Mouse (Mus musculus): ENCODE results near the gene Gnmt. TPM values are rescaled to one million over a fixed set of nuclear protein-coding genes. Genes with fewer than 3 reads are reported as not detected.

The Gnmt gene
- polyA plus RNA-seq, 2 experiments = 0.78 to 1.1 TPM

DNA sequence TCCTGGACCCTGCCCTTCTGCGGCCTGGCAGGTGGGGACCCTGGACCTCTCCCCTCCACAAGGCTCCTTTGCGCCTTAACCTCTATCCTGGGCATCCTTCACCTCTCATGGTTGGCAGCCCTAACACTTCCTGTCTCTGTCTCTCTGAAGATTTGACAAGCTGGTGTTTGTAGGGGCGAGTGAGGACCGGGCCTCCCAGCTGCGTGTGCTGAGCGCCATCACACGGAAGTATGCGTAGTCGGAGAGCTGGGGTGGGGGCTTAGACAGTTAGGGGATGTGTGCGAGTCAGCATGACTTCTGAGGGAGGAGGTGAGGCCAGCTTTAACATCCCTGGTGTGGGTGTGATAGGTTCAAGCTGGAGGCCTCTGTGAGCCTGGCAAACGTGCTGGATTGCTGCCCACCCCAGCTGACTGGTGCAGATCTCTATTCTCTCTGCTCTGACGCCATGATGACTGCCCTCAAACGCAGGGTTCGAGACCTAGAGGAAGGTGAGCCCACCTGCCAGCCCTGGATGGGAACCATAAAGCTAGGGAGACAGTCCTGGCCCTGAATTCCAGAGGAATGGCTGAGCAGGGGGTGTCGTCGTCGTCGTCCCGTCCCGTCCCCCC is 4.4 kb downstream of the Gnmt start:
- Histone ChIP-seq H3K9me3 (ENCODE audit: control insufficient read depth, low read length) (no peaks in the 10 kb centered on the region), H3K27ac (replicated peaks; ENCODE audit: low read depth, low read length) (no peak overlapping the region), H3K27me3 (ENCODE audit: control insufficient read depth, insufficient read depth, low read length) (no peaks in the 10 kb centered on the region), H3K36me3 (ENCODE audit: control insufficient read depth, insufficient read depth, low read length) (peaks cover 59% of the 10 kb centered on the region), H3K4me1 (ENCODE audit: control insufficient read depth, insufficient read depth, low read length) (no peaks in the 10 kb centered on the region), H3K4me3 (replicated peaks; ENCODE audit: low read length) (no peak overlapping the region), H3K4me2 (replicated peaks; ENCODE audit: low read depth, low read length, severe bottlenecking) (no peak overlapping the region), H3K9ac (ENCODE audit: low read depth, low read length, severe bottlenecking) (no peak overlapping the region)
- ATAC-seq (ENCODE audit: low FRiP score, low read depth) = no peak
- DNase-seq (ENCODE audit: low spot score) = no peak
- TF ChIP-seq POLR2A (IDR thresholded peaks at IDR 0.05; ENCODE audit: borderline replicate concordance, extremely low read depth, insufficient read depth, insufficient read length) = no peak
- 88% methylated on average over 14 of the region's 20 CpGs for WGBS

DNA sequence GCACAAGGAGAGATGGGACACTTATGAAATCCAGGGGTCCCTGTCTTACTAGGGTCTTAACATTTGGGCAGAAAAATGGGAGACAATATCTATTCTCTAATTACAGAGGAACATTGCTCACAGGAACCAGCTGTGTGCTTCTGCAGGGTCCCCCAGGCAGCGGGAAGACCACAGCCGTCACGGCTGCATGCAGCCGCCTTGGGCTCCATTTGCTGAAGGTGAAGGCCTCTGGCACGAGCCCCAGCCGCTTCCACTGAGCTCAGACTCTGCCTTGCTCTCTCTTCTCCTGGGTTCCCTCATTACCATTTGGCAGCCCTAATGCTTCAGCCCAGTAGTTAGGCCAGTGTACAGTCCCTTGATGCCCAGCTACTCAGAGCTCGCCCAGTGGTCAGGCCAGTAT is 7.9 kb downstream of the Gnmt start:
- Histone ChIP-seq H3K27ac (replicated peaks; ENCODE audit: low read depth, low read length) (no peak overlapping the region), H3K9me3 (ENCODE audit: control insufficient read depth, low read length) (no peaks in the 10 kb centered on the region), H3K27me3 (ENCODE audit: control insufficient read depth, insufficient read depth, low read length) (no peaks in the 10 kb centered on the region), H3K4me3 (replicated peaks; ENCODE audit: low read length) (no peak overlapping the region), H3K4me1 (ENCODE audit: control insufficient read depth, insufficient read depth, low read length) (no peaks in the 10 kb centered on the region), H3K4me2 (replicated peaks; ENCODE audit: low read depth, low read length, severe bottlenecking) (no peak overlapping the region), H3K36me3 (ENCODE audit: control insufficient read depth, insufficient read depth, low read length) (peaks cover 78% of the 10 kb centered on the region), H3K9ac (ENCODE audit: low read depth, low read length, severe bottlenecking) (no peak overlapping the region)
- no peak for TF ChIP-seq POLR2A (IDR thresholded peaks at IDR 0.05; ENCODE audit: borderline replicate concordance, extremely low read depth, insufficient read depth, insufficient read length)
- ATAC-seq (ENCODE audit: low FRiP score, low read depth) (no peak), DNase-seq (ENCODE audit: low spot score) (no peak)
- 80% methylated on average over 7 of the region's 7 CpGs for WGBS

- H3K9me3 ChIP-seq (ENCODE audit: control insufficient read depth, low read length) = no peaks in the 10 kb centered on the region
- H3K4me2 ChIP-seq (replicated peaks; ENCODE audit: low read depth, low read length, severe bottlenecking) = no peak overlapping the region
- H3K27ac ChIP-seq (replicated peaks; ENCODE audit: low read depth, low read length) = no peak overlapping the region
- no peak overlapping the region for H3K4me3 ChIP-seq (replicated peaks; ENCODE audit: low read length)
- DNase-seq (ENCODE audit: low spot score) (no peak), ATAC-seq (ENCODE audit: low FRiP score, low read depth) (no peak)
- TF ChIP-seq POLR2A (IDR thresholded peaks at IDR 0.05; ENCODE audit: borderline replicate concordance, extremely low read depth, insufficient read depth, insufficient read length) = no peak
- peaks cover 7% of the 10 kb centered on the region for H3K4me1 ChIP-seq (ENCODE audit: control insufficient read depth, insufficient read depth, low read length)
- WGBS = 90% methylated on average over 11 of the region's 11 CpGs
- H3K9ac ChIP-seq (ENCODE audit: low read depth, low read length, severe bottlenecking) = no peak overlapping the region
- H3K27me3 ChIP-seq (ENCODE audit: control insufficient read depth, insufficient read depth, low read length) = no peaks in the 10 kb centered on the region
- peaks cover 41% of the 10 kb centered on the region for H3K36me3 ChIP-seq (ENCODE audit: control insufficient read depth, insufficient read depth, low read length)
Observed at GRCm38 (mm10) chr17:46714756-46715481, 14.0 kb downstream of the Gnmt start.

DNA sequence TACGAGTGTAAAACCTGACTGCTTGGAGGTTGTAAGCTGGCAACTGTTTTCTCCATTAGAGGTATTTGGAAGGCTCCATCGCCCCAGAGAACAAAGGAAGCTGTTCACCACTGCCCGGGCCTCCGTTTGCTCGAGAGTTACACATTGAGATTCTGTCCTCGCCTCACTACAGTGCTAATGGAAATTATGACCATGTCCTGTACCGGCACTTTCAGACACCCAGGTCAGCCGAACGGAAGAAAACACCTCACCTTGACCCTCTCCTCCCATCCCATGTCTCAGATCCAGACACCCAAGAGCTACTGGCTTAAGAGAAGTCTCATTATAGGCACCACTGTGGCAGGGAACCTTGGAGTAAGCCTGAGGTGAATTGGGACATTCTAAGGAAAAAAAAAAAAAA is 15.1 kb downstream of the Gnmt start:
- ATAC-seq (ENCODE audit: low FRiP score, low read depth) (no peak), DNase-seq (ENCODE audit: low spot score) (no peak)
- WGBS = 91% methylated on average over 9 of the region's 9 CpGs
- no peak overlapping the region for H3K4me2 ChIP-seq (replicated peaks; ENCODE audit: low read depth, low read length, severe bottlenecking)
- no peak overlapping the region for H3K27ac ChIP-seq (replicated peaks; ENCODE audit: low read depth, low read length)
- H3K4me3 ChIP-seq (replicated peaks; ENCODE audit: low read length) = no peak overlapping the region
- no peak for TF ChIP-seq POLR2A (IDR thresholded peaks at IDR 0.05; ENCODE audit: borderline replicate concordance, extremely low read depth, insufficient read depth, insufficient read length)
- no peak overlapping the region for H3K9ac ChIP-seq (ENCODE audit: low read depth, low read length, severe bottlenecking)
- H3K9me3 ChIP-seq (ENCODE audit: control insufficient read depth, low read length) = no peaks in the 10 kb centered on the region
- peaks cover 35% of the 10 kb centered on the region for H3K36me3 ChIP-seq (ENCODE audit: control insufficient read depth, insufficient read depth, low read length)
- no peaks in the 10 kb centered on the region for H3K27me3 ChIP-seq (ENCODE audit: control insufficient read depth, insufficient read depth, low read length)
- peaks cover 7% of the 10 kb centered on the region for H3K4me1 ChIP-seq (ENCODE audit: control insufficient read depth, insufficient read depth, low read length)

DNA sequence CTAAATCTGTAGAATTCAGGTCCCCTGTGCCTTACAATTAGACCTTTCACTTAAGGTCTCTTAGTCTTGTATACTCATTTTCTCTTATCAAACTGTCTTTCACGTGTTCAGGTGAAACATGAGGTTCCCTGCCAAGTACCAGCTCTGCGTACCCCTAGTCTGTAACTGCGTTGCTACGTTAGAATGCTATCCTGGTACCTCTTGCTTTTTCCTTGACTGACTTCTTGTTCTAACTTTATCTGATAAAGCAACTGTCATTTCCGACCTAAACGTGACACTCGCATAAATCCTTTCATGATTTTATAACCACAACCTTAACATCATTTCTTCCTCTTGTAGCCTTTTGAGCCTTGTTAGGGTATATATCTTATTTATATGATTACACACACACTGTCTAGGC is 16.5 kb downstream of the Gnmt start:
- Histone ChIP-seq H3K27ac (replicated peaks; ENCODE audit: low read depth, low read length) (no peak overlapping the region), H3K4me1 (ENCODE audit: control insufficient read depth, insufficient read depth, low read length) (peaks cover 7% of the 10 kb centered on the region), H3K36me3 (ENCODE audit: control insufficient read depth, insufficient read depth, low read length) (peaks cover 30% of the 10 kb centered on the region), H3K9ac (ENCODE audit: low read depth, low read length, severe bottlenecking) (peak overlapping the region; percentile 88), H3K4me2 (replicated peaks; ENCODE audit: low read depth, low read length, severe bottlenecking) (peak overlapping the region; percentile 97), H3K9me3 (ENCODE audit: control insufficient read depth, low read length) (no peaks in the 10 kb centered on the region), H3K4me3 (replicated peaks; ENCODE audit: low read length) (peak overlapping the region; percentile 99), H3K27me3 (ENCODE audit: control insufficient read depth, insufficient read depth, low read length) (no peaks in the 10 kb centered on the region)
- no peak for TF ChIP-seq POLR2A (IDR thresholded peaks at IDR 0.05; ENCODE audit: borderline replicate concordance, extremely low read depth, insufficient read depth, insufficient read length)
- DNase-seq (ENCODE audit: low spot score) = no peak
- ATAC-seq (ENCODE audit: low FRiP score, low read depth) = no peak
- 73% methylated on average over 7 of the region's 7 CpGs for WGBS

All from limb, embryonic 14.5 days (tissue).